Mouse (Mus musculus) kidney, adult 2 months (tissue): Measurements from ENCODE around the gene Thra.

Experiments
- CTCF ChIP-seq: fragments of 200-500 bp; conservative IDR thresholded peaks from 2 replicates; pipeline ENCODE4 v1.5.1; 2011; ENCODE audit warnings: low read depth, mild to moderate bottlenecking, control low read depth, low read length, moderate library complexity, mixed read lengths; ENCODE audit not compliant: insufficient read depth, insufficient read length
- POLR2A ChIP-seq: fragments of 200-500 bp; IDR thresholded peaks from one replicate; pipeline ENCODE4 v1.6.1; 2011; ENCODE audit warnings: low read depth, low read length, control low read depth

DNA sequence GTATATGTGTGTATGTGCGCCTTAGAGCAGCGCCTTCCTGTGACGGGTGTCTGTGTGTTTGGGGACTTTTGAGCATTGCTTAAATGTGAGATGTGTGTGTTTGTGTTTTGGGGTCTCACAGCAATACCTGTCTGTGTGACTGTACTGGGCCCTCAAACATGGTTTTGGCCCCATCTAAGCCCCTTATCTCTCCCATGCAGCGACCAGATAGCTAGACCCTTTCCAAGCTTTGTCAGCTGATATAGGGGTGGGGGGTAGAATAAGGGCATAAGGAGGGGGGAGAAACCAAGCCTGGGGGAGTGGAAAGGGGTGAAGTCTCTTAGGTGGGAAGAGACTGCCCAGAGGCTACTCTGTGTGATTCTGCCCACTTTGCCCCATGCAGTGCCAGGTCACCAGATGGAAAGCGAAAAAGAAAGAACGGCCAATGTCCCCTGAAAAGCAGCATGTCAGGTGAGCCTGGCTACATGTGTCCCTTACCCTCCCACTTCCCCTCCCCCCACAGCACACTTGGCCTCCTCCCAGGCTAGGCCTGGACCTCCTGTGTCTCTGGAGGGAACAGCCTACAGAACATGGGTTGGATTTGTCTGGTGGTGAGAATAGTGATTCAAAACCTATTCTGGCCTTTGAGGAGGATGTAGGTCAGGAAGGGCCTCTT lies 15.4 kb downstream of the Thra start:
- TF ChIP-seq CTCF (no peak), POLR2A (no peak)
